Mouse (Mus musculus): ENCODE data around the gene Tshb. TPM values are rescaled to one million over a fixed set of nuclear protein-coding genes. Genes with fewer than 3 reads are reported as not detected.

Tshb gene
- not detected in 2 replicates for polyA plus RNA-seq (2012; rRNA removed)

DNA sequence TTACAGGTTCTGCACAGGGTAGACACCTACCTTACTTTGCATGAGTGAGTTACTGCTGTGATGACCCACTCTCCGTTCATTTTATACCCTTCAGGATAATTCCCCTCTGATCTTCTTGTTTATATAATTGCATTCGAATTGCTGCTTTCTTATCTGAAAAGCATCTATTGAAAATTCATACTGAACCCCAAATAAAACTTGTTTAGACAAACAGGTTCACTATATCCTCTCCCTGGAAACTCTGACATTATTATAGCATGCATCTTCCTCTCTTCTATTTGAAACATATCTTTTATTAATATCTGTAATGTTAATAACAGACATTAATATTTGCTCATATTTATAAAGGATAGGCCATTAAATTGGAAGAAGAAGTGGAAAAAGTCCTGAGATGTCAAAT is at the start of gene Tshb:
TSS of gene Tshb (minus strand) at position 101 of the 400 bp plus-strand sequence.
- no peak within 1 kb of the TSS for H3K27ac ChIP-seq (ENCODE audit: insufficient read depth, low read length)
- H3K4me3 ChIP-seq (ENCODE audit: insufficient read depth, low read length), result no peak within 1 kb of the TSS
- TF ChIP-seq CTCF (IDR thresholded peaks at IDR 0.05; ENCODE audit: extremely low read depth, insufficient read depth, low read length) (no peak), POLR2A (IDR thresholded peaks at IDR 0.05; ENCODE audit: extremely low read depth, insufficient read depth, low read length) (no peak)
- H3K4me1 ChIP-seq (ENCODE audit: control insufficient read depth, insufficient read depth, low read length), result no peaks in the 10 kb centered on the region

DNA sequence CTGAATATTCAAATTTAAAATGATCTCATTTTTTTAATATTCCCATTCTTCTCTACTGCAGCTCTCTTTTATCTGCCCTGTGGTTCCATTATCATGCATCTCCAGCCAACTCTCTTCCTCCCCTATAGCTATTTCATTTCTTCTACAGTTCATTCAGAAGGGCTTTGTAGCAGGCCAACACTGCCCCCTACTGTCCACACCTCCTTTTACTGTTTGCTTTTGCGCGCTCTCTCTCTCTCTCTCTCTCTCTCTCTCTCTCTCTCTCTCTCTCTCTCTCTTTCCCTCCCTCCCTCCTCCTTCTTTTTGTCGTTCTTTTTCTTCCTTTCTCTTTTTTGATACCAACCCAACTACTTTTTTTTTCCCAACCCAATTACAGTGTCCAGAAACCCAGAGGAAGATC is 21.4 kb upstream of the Tshb start:
- TF ChIP-seq CTCF (IDR thresholded peaks at IDR 0.05; ENCODE audit: extremely low read depth, insufficient read depth, low read length), result peak; percentile 79
- TF ChIP-seq POLR2A (IDR thresholded peaks at IDR 0.05; ENCODE audit: extremely low read depth, insufficient read depth, low read length), result no peak
- Histone ChIP-seq H3K4me1 (ENCODE audit: control insufficient read depth, insufficient read depth, low read length) (no peaks in the 10 kb centered on the region), H3K27ac (ENCODE audit: insufficient read depth, low read length) (no peak overlapping the region), H3K4me3 (ENCODE audit: insufficient read depth, low read length) (no peak overlapping the region)

DNA sequence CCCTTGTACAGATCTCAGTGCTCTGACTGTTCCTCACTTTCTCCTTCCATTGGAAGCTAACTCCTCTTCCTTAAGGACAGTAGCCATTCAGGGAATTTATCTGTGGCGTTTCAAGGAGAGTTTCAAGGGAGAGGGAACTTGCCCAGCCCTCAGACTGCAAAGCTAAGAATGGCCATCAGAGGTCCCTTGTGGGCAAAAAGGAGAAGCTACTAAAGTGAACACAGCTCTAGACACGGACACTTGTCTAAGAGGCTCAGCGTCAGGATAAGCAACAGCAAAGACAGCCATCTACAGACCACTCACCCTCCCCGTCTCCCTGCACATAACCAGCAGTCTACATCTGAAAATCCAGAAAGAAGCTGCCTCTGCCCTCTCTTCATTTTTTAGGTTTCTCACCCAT is 4.9 kb upstream of the Tshb start:
- Histone ChIP-seq H3K4me3 (ENCODE audit: insufficient read depth, low read length) (no peak overlapping the region), H3K27ac (ENCODE audit: insufficient read depth, low read length) (no peak overlapping the region), H3K4me1 (ENCODE audit: control insufficient read depth, insufficient read depth, low read length) (no peaks in the 10 kb centered on the region)
- TF ChIP-seq POLR2A (IDR thresholded peaks at IDR 0.05; ENCODE audit: extremely low read depth, insufficient read depth, low read length) (no peak), CTCF (IDR thresholded peaks at IDR 0.05; ENCODE audit: extremely low read depth, insufficient read depth, low read length) (no peak)

DNA sequence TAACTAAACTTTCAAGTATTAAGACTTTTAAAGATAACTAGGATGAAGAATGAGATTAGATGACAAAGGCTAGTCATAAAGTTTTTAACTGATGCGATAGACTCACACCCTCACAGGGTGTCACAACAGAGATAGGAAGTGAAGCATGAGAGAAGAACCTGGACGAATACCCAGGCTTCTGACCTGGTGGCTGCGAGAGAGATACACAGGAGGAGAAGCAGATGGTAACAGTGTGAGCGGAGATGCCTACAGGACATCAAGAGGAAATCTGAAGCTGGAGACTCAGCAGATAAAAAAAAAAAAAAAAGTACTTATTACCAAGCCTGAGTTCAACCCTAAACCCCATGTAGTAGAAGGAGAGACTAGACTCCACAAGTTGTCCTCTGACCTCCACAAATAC is 9.5 kb downstream of the Tshb start:
- Histone ChIP-seq H3K27ac (ENCODE audit: insufficient read depth, low read length) (no peak overlapping the region), H3K4me1 (ENCODE audit: control insufficient read depth, insufficient read depth, low read length) (no peaks in the 10 kb centered on the region)
- TF ChIP-seq CTCF (IDR thresholded peaks at IDR 0.05; ENCODE audit: extremely low read depth, insufficient read depth, low read length) (no peak), POLR2A (IDR thresholded peaks at IDR 0.05; ENCODE audit: extremely low read depth, insufficient read depth, low read length) (no peak)

DNA sequence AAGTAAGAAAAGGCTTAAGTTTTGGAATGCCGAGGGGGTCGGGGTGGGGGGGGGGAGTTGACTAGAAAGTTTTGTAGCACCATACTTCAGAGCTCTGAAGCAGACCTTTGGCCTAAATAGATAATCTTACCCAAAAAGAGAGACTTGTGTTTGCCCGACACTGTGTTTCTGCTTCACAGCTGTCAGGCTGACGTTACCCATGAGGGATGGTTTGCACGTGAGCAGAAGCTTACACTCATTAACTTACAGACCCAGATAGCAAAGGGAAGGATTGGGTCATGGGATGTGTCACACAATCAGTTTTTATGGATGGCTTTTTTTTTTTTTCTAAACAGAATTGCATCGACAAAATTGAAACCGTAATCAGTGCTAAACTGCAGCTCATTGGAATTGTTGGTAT is 17.7 kb downstream of the Tshb start:
- Histone ChIP-seq H3K4me3 (ENCODE audit: insufficient read depth, low read length) (no peak overlapping the region), H3K4me1 (ENCODE audit: control insufficient read depth, insufficient read depth, low read length) (peaks cover 2% of the 10 kb centered on the region; the same call in 1 of the 2 replicates), H3K27ac (ENCODE audit: insufficient read depth, low read length) (no peak overlapping the region)
- TF ChIP-seq POLR2A (IDR thresholded peaks at IDR 0.05; ENCODE audit: extremely low read depth, insufficient read depth, low read length) (no peak), CTCF (IDR thresholded peaks at IDR 0.05; ENCODE audit: extremely low read depth, insufficient read depth, low read length) (no peak)

More for the DNA sequence above, 9.5 kb downstream of the Tshb start:
- no peak overlapping the region for H3K4me3 ChIP-seq (ENCODE audit: insufficient read depth, low read length)

DNA sequence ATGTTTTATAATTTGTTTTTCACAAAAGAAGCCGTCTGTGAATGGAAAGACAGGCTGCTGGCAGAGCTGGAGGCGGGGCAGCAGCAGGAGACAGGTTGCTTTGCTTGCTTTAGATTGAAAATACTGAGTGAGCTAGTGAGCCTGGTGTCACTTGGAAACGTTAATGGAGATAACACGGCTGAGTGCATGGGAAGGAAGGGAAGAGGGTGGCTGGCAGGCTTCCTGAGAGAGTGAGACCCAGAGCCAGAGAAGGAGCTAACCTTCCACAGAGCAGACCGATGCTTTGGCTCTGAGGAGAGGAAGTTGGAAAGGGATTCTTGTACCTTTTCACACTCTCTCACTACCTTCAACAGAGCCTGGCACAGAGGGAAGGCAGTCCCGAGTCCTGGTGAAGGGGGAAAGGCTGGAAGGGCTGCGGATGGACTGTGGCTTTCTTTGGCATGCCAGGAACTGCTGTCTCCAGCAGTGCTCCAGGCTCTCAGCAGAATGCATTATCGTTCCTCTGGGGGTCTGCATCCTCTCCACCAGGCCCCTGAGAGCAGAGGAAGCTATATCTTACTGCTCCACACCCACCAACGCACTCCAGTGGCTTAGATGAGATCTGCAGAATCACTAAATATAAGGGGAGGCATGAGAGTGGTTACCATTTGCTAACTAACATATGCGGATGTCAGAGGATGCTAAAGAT is 18.7 kb downstream of the Tshb start:
- TF ChIP-seq CTCF (IDR thresholded peaks at IDR 0.05; ENCODE audit: extremely low read depth, insufficient read depth, low read length) (no peak), POLR2A (IDR thresholded peaks at IDR 0.05; ENCODE audit: extremely low read depth, insufficient read depth, low read length) (no peak)
- no peak overlapping the region for H3K27ac ChIP-seq (ENCODE audit: insufficient read depth, low read length)
- peaks cover 2% of the 10 kb centered on the region; the same call in 1 of the 2 replicates for H3K4me1 ChIP-seq (ENCODE audit: control insufficient read depth, insufficient read depth, low read length)
- no peak overlapping the region for H3K4me3 ChIP-seq (ENCODE audit: insufficient read depth, low read length)

DNA sequence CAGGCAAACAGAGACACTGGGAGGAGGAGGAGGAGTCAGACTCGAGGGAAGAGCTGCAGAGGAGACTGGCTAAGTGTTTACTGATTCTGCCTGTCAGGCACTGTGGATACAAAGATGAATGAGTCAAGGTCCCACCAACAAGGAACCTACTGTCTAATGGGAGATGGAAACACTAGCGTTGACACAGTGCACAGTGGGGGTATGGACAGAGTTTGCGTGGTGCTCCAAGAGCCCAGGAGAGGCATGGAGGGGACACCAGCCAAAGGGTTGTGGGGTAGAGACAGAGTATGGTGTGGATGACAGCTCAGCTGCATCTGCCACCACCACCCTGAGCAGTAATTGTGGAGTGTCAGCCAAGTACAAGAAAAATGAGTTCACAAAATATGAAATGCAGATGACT is 20.1 kb downstream of the Tshb start:
- TF ChIP-seq POLR2A (IDR thresholded peaks at IDR 0.05; ENCODE audit: extremely low read depth, insufficient read depth, low read length) (no peak), CTCF (IDR thresholded peaks at IDR 0.05; ENCODE audit: extremely low read depth, insufficient read depth, low read length) (no peak)
- Histone ChIP-seq H3K4me3 (ENCODE audit: insufficient read depth, low read length) (no peak overlapping the region), H3K27ac (ENCODE audit: insufficient read depth, low read length) (no peak overlapping the region), H3K4me1 (ENCODE audit: control insufficient read depth, insufficient read depth, low read length) (peaks cover 2% of the 10 kb centered on the region; the same call in 1 of the 2 replicates)

DNA sequence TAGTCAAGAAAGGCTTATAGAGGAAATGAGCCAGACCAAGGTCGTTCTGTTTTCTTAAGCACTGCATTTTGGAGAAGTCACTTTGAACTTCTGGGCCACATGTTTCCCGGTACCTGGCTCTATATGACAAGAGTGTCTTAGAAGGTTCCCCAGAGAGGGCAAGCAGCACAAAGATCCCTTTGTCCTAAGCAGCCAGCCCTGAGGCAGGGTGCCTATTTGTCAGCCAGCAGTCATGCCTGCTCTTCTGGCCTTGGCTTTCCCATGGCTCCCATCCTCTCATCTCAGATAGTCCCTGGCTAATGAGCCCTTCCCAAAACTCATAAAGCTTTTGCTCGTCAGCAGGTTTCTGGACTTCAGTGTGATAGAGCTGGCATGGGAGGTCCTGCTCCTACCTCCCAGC is 22.3 kb downstream of the Tshb start:
- Histone ChIP-seq H3K4me3 (ENCODE audit: insufficient read depth, low read length) (no peak overlapping the region), H3K27ac (ENCODE audit: insufficient read depth, low read length) (no peak overlapping the region)
- TF ChIP-seq POLR2A (IDR thresholded peaks at IDR 0.05; ENCODE audit: extremely low read depth, insufficient read depth, low read length), result no peak
- TF ChIP-seq CTCF (IDR thresholded peaks at IDR 0.05; ENCODE audit: extremely low read depth, insufficient read depth, low read length), result no peak

DNA sequence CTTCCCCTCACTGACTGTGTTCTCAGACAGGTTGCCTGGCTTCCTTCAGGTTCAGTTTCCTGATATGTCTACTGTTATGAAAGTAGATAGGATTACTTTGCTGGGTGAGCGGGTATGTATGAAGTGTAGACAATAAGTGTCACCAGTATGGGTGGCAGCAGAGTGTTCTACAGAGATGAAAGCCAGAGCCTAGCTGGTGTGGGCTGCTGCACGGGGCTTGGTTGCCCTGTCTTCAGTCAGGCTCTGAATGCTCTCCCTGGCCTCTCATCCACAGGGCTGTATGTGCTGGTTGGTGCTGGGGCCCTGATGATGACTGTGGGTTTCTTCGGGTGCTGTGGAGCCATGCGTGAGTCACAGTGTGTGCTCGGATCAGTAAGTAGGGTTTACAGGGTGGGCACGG is 25.5 kb downstream of the Tshb start:
- TF ChIP-seq CTCF (IDR thresholded peaks at IDR 0.05; ENCODE audit: extremely low read depth, insufficient read depth, low read length) (no peak), POLR2A (IDR thresholded peaks at IDR 0.05; ENCODE audit: extremely low read depth, insufficient read depth, low read length) (no peak)
- H3K4me1 ChIP-seq (ENCODE audit: control insufficient read depth, insufficient read depth, low read length), result no peaks in the 10 kb centered on the region
- H3K4me3 ChIP-seq (ENCODE audit: insufficient read depth, low read length), result no peak overlapping the region
- H3K27ac ChIP-seq (ENCODE audit: insufficient read depth, low read length), result no peak overlapping the region

More for the DNA sequence above, 22.3 kb downstream of the Tshb start:
- H3K4me1 ChIP-seq (ENCODE audit: control insufficient read depth, insufficient read depth, low read length), result peaks cover 2% of the 10 kb centered on the region; the same call in 1 of the 2 replicates

DNA sequence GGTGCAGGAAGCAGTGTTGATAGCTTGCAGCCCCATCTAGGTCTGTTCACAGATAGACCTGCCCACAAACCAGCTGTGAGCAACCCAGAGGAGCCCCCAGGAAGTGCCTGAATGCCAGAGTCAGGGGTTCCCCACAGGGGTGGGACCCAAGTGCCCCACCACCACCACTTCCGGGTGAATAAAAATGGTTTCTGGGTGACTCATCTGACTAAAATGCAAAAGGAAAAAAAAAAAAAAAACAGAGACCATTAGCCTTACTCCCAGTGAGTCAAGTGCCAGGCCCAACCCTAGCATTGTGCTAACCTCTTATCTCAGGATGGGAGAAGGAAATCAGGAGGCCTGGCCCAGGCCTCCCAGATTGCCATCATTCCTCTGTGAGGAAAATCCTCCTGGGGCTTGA is 26.7 kb downstream of the Tshb start:
- TF ChIP-seq POLR2A (IDR thresholded peaks at IDR 0.05; ENCODE audit: extremely low read depth, insufficient read depth, low read length) (no peak), CTCF (IDR thresholded peaks at IDR 0.05; ENCODE audit: extremely low read depth, insufficient read depth, low read length) (no peak)
- Histone ChIP-seq H3K4me1 (ENCODE audit: control insufficient read depth, insufficient read depth, low read length) (no peaks in the 10 kb centered on the region), H3K4me3 (ENCODE audit: insufficient read depth, low read length) (no peak overlapping the region), H3K27ac (ENCODE audit: insufficient read depth, low read length) (no peak overlapping the region)

Data from cortical plate, adult 2 months (tissue).